Mouse (Mus musculus) granulocyte monocyte progenitor cell, adult 5-6 weeks (primary cell): ENCODE measurements at regions not wholly inside any gene's neighbourhood (a gene's known extent, or its start where the extent isn't known, plus 50 kb on each side); places are given as distances from the start of the nearest gene placed in this dataset.

ENCODE experiments used
- ATAC-seq: replicated peaks from 2 replicates; pipeline ENCODE4 v1.8.0; 2016; ENCODE audit warnings: mild to moderate bottlenecking, moderate TSS enrichment, inconsistent platforms; ENCODE audit not compliant: poor library complexity, severe bottlenecking

GRCm38 (mm10) chr1:185823956-185824355 lies 293.2 kb downstream of the Lyplal1 start:
- ATAC-seq, result no peak

- ATAC-seq, result no peak
Measured at GRCm38 (mm10) chr1:185827986-185828385, 289.1 kb downstream of the Lyplal1 start.

GRCm38 (mm10) chr1:185828486-185828885 lies 288.6 kb downstream of the Lyplal1 start:
- no peak for ATAC-seq

- no peak for ATAC-seq
Measured at GRCm38 (mm10) chr1:185832059-185832458, 285.1 kb downstream of the Lyplal1 start.

GRCm38 (mm10) chr1:185834171-185834570 lies 282.9 kb downstream of the Lyplal1 start:
- ATAC-seq, result no peak

- no peak for ATAC-seq
Measured at GRCm38 (mm10) chr1:185836632-185837281, 280.4 kb downstream of the Lyplal1 start.

GRCm38 (mm10) chr1:185842481-185842880 lies 274.6 kb downstream of the Lyplal1 start:
- no peak for ATAC-seq

- no peak for ATAC-seq
Measured at GRCm38 (mm10) chr1:185847161-185847560, 269.9 kb downstream of the Lyplal1 start.

- no peak for ATAC-seq
Measured at GRCm38 (mm10) chr1:185850590-185850989, 266.5 kb downstream of the Lyplal1 start.

GRCm38 (mm10) chr1:185851262-185851893 lies 265.7 kb downstream of the Lyplal1 start:
- ATAC-seq, result no peak

- no peak for ATAC-seq
Measured at GRCm38 (mm10) chr1:185861692-185862091, 255.4 kb downstream of the Lyplal1 start.

GRCm38 (mm10) chr1:185865945-185866344 lies 251.2 kb downstream of the Lyplal1 start:
- no peak for ATAC-seq

GRCm38 (mm10) chr1:185866612-185867011 lies 250.5 kb downstream of the Lyplal1 start:
- no peak for ATAC-seq

GRCm38 (mm10) chr1:185867018-185867417 lies 250.1 kb downstream of the Lyplal1 start:
- no peak for ATAC-seq

- no peak for ATAC-seq
Measured at GRCm38 (mm10) chr1:185868721-185869120, 248.4 kb downstream of the Lyplal1 start.

- ATAC-seq, result no peak
Measured at GRCm38 (mm10) chr1:185887031-185887430, 230.1 kb downstream of the Lyplal1 start.

- no peak for ATAC-seq
Measured at GRCm38 (mm10) chr1:185891814-185892213, 225.3 kb downstream of the Lyplal1 start.

- no peak for ATAC-seq
Measured at GRCm38 (mm10) chr1:185893421-185893820, 223.7 kb downstream of the Lyplal1 start.

GRCm38 (mm10) chr1:185898475-185898874 lies 218.6 kb downstream of the Lyplal1 start:
- ATAC-seq, result no peak

GRCm38 (mm10) chr1:185900316-185900715 lies 216.8 kb downstream of the Lyplal1 start:
- ATAC-seq, result no peak

GRCm38 (mm10) chr1:185902395-185902794 lies 214.7 kb downstream of the Lyplal1 start:
- ATAC-seq, result no peak

- ATAC-seq, result no peak
Measured at GRCm38 (mm10) chr1:185905666-185906065, 211.4 kb downstream of the Lyplal1 start.
